Mouse (Mus musculus) CH12.LX (cell line): ENCODE measurements at regions not wholly inside any gene's neighbourhood (a gene's known extent, or its start where the extent isn't known, plus 50 kb on each side); places are given as distances from the start of the nearest gene placed in this dataset.

Experiments
- DNase-seq: peaks from one replicate; pipeline ENCODE4 v3.0.0-alpha.2; 2013; ENCODE audit errors: extremely low read depth
- H3K27ac ChIP-seq: 2 replicates; pipeline ENCODE4 v1.5.1; 2012; ENCODE audit warnings: low read depth, mild to moderate bottlenecking, control low read depth, moderate library complexity; ENCODE audit not compliant: insufficient read depth
- H3K27me3 ChIP-seq: replicated peaks from 2 replicates; pipeline ENCODE3; 2012; ENCODE audit warnings: inconsistent platforms
- H3K36me3 ChIP-seq, 2 experiments: replicated peaks in 1 of 2; 2 replicates each; pipeline versions ENCODE3 to v1.6.1; 2012; ENCODE audit warnings: inconsistent platforms in 1 of 2, low read length in 1 of 2, mild to moderate bottlenecking in 1 of 2, mixed read lengths in 1 of 2, moderate library complexity in 1 of 2; ENCODE audit not compliant: control insufficient read depth in 1 of 2, insufficient read depth in 1 of 2
- H3K4me1 ChIP-seq, 2 experiments: 2 replicates each; pipeline ENCODE4 v1.6.1; 2012; ENCODE audit warnings: inconsistent platforms in 1 of 2, moderate library complexity in 1 of 2; ENCODE audit not compliant: insufficient read depth in 2 of 2, control insufficient read depth in 1 of 2
- H3K4me2 ChIP-seq: 2 replicates; pipeline ENCODE4 v1.6.1; 2012; ENCODE audit warnings: low read depth, mild to moderate bottlenecking, control low read depth; ENCODE audit not compliant: poor library complexity, insufficient read depth, severe bottlenecking
- H3K4me3 ChIP-seq, 3 experiments: fragments of 150-350 bp in 1 of 3; sonication (generic) in 1 of 3; replicated peaks in 1 of 3; 2 replicates each; pipeline versions ENCODE3 to v1.5.1; 2011 to 2012; ENCODE audit warnings: low read depth in 2 of 3, low read length in 2 of 3, mild to moderate bottlenecking in 2 of 3, moderate library complexity in 2 of 3, control low read depth in 1 of 3, improper control_type of control experiment in 1 of 3, inconsistent platforms in 1 of 3, mixed read lengths in 1 of 3; ENCODE audit not compliant: poor library complexity in 1 of 3
- H3K79me2 ChIP-seq: replicated peaks from 2 replicates; pipeline ENCODE4 v1.6.1; 2012; ENCODE audit warnings: mild to moderate bottlenecking, moderate library complexity; ENCODE audit not compliant: control insufficient read depth, poor library complexity, insufficient read depth, severe bottlenecking; ENCODE audit errors: extremely low read depth
- H3K9ac ChIP-seq: 2 replicates; pipeline ENCODE4 v1.6.1; 2012; ENCODE audit warnings: low read depth, mild to moderate bottlenecking, control low read depth, moderate library complexity; ENCODE audit not compliant: insufficient read depth
- H3K9me3 ChIP-seq: replicated peaks from 2 replicates; pipeline ENCODE3; 2012; ENCODE audit warnings: low read length, inconsistent platforms, mixed read lengths
- CHD1 ChIP-seq: IDR thresholded peaks from 2 replicates; pipeline ENCODE4 v1.6.1; 2012; ENCODE audit warnings: low read depth, low read length, improper control_type of control experiment, inconsistent platforms
- CHD2 ChIP-seq: IDR thresholded peaks from 2 replicates; pipeline ENCODE4 v1.6.1; 2011; ENCODE audit warnings: low read length, improper control_type of control experiment
- CTCF ChIP-seq, 2 experiments: IDR thresholded peaks in 1 of 2; conservative IDR thresholded peaks in 1 of 2; 2 replicates each; pipeline ENCODE4 v1.5.1; 2011 to 2012; ENCODE audit warnings: low read depth in 2 of 2, low read length in 2 of 2, improper control_type of control experiment in 1 of 2, inconsistent platforms in 1 of 2, mild to moderate bottlenecking in 1 of 2, moderate library complexity in 1 of 2
- ELF1 ChIP-seq: IDR thresholded peaks from 2 replicates; pipeline ENCODE4 v1.6.1; 2014; ENCODE audit warnings: low read depth, mild to moderate bottlenecking, inconsistent platforms, low read length, improper control_type of control experiment
- EP300 ChIP-seq: IDR thresholded peaks from 2 replicates; pipeline ENCODE4 v1.6.1; 2011; ENCODE audit warnings: low read length, improper control_type of control experiment
- ETS1 ChIP-seq: conservative IDR thresholded peaks from 2 replicates; pipeline ENCODE4 v1.6.1; 2012; ENCODE audit warnings: low read depth, mild to moderate bottlenecking, inconsistent platforms, low read length, improper control_type of control experiment, moderate library complexity
- GABPA ChIP-seq: IDR thresholded peaks from 2 replicates; pipeline ENCODE4 v1.6.1; 2012; ENCODE audit warnings: low read depth, low read length, improper control_type of control experiment, inconsistent platforms; ENCODE audit not compliant: insufficient replicate concordance
- HCFC1 ChIP-seq: IDR thresholded peaks from 2 replicates; pipeline ENCODE4 v1.6.1; 2012; ENCODE audit warnings: low read depth, mild to moderate bottlenecking, inconsistent platforms, low read length, improper control_type of control experiment
- JUN ChIP-seq: IDR thresholded peaks from 2 replicates; pipeline ENCODE4 v1.6.1; 2011; ENCODE audit warnings: low read depth, mild to moderate bottlenecking, low read length, improper control_type of control experiment, moderate library complexity; ENCODE audit not compliant: insufficient read depth
- JUND ChIP-seq: conservative IDR thresholded peaks from 2 replicates; pipeline ENCODE4 v1.6.1; 2011; ENCODE audit warnings: low read depth, low read length, improper control_type of control experiment
- KAT2A ChIP-seq: IDR thresholded peaks from 2 replicates; pipeline ENCODE4 v1.6.1; 2012; ENCODE audit warnings: low read length, improper control_type of control experiment, inconsistent platforms; ENCODE audit not compliant: insufficient replicate concordance
- MAFK ChIP-seq: IDR thresholded peaks from 2 replicates; pipeline ENCODE4 v1.6.1; 2011; ENCODE audit warnings: low read length, improper control_type of control experiment; ENCODE audit not compliant: insufficient replicate concordance
- MAX ChIP-seq: IDR thresholded peaks from 2 replicates; pipeline ENCODE4 v1.6.1; 2011; ENCODE audit warnings: low read length, improper control_type of control experiment
- MAZ ChIP-seq: IDR thresholded peaks from 2 replicates; pipeline ENCODE4 v1.6.1; 2012; ENCODE audit warnings: low read depth, mild to moderate bottlenecking, inconsistent platforms, low read length, improper control_type of control experiment, moderate library complexity
- MEF2A ChIP-seq: IDR thresholded peaks from 2 replicates; pipeline ENCODE4 v1.6.1; 2014; ENCODE audit warnings: low read depth, mild to moderate bottlenecking, inconsistent platforms, low read length, improper control_type of control experiment, borderline replicate concordance
- MXI1 ChIP-seq: IDR thresholded peaks from 2 replicates; pipeline ENCODE4 v1.6.1; 2011; ENCODE audit warnings: mild to moderate bottlenecking, low read depth, low read length, improper control_type of control experiment
- NELFE ChIP-seq: IDR thresholded peaks from 2 replicates; pipeline ENCODE4 v1.6.1; 2011; ENCODE audit warnings: low read depth, low read length, improper control_type of control experiment
- NRF1 ChIP-seq: IDR thresholded peaks from 2 replicates; pipeline ENCODE4 v1.6.1; 2014; ENCODE audit warnings: low read depth, mild to moderate bottlenecking, inconsistent platforms, low read length, improper control_type of control experiment, moderate library complexity
- POLR2A ChIP-seq: IDR thresholded peaks from 2 replicates; pipeline ENCODE4 v1.6.1; 2011; ENCODE audit warnings: low read depth, mild to moderate bottlenecking, improper control_type of control experiment, low read length
- POLR2AphosphoS2 ChIP-seq: IDR thresholded peaks from 2 replicates; pipeline ENCODE4 v1.6.1; 2011; ENCODE audit warnings: low read depth, low read length, improper control_type of control experiment
- RCOR1 ChIP-seq: conservative IDR thresholded peaks from 2 replicates; pipeline ENCODE4 v1.6.1; 2012; ENCODE audit warnings: low read depth, mild to moderate bottlenecking, inconsistent platforms, low read length, improper control_type of control experiment
- TBP ChIP-seq: conservative IDR thresholded peaks from 2 replicates; pipeline ENCODE4 v1.6.1; 2011; ENCODE audit warnings: low read depth, low read length, improper control_type of control experiment
- TCF12 ChIP-seq: IDR thresholded peaks from 2 replicates; pipeline ENCODE4 v1.6.1; 2014; ENCODE audit warnings: low read depth, mild to moderate bottlenecking, inconsistent platforms, low read length, improper control_type of control experiment
- UBTF ChIP-seq: IDR thresholded peaks from 2 replicates; pipeline ENCODE4 v1.6.1; 2012; ENCODE audit warnings: low read depth, mild to moderate bottlenecking, inconsistent platforms, low read length, improper control_type of control experiment, moderate library complexity
- ZKSCAN1 ChIP-seq: IDR thresholded peaks from 2 replicates; pipeline ENCODE4 v1.6.1; 2012; ENCODE audit warnings: low read depth, inconsistent platforms, low read length, improper control_type of control experiment, borderline replicate concordance
- ZMIZ1 ChIP-seq: IDR thresholded peaks from 2 replicates; pipeline ENCODE4 v1.6.1; 2012; ENCODE audit warnings: low read depth, mild to moderate bottlenecking, inconsistent platforms, low read length, improper control_type of control experiment
- ZNF384 ChIP-seq: IDR thresholded peaks from 2 replicates; pipeline ENCODE4 v1.6.1; 2012; ENCODE audit warnings: low read depth, low read length, improper control_type of control experiment, inconsistent platforms
- dilution Hi-C: fragments of 300-500 bp; cut with MboI; formaldehyde crosslinking; loops from 2 replicates; pipeline ENCODE4 v1.14.3; 2020; ENCODE audit warnings: low sequenced_read_pairs; ENCODE audit not compliant: extremely low pct_unique_long_range_greater_than_20kb, extremely low pct_ligation_motif_present
- in situ Hi-C: fragments of 300-500 bp; cut with MboI; formaldehyde crosslinking; loops from 3 replicates; pipeline ENCODE4 v1.14.3; 2019; ENCODE audit warnings: low sequenced_read_pairs, low pct_ligation_motif_present, low pct_unique_long_range_greater_than_20kb, mixed read lengths

- Histone ChIP-seq H3K27ac (no peak overlapping the region), H3K27me3 (peaks cover 74% of the 10 kb centered on the region), H3K4me3 (no peak overlapping the region), H3K9ac (no peak overlapping the region), H3K79me2 (no peaks in the 10 kb centered on the region), H3K36me3 (no peaks in the 10 kb centered on the region), H3K4me1 (peaks cover 6 to 35% of the 10 kb centered on the region in 2 experiments), H3K4me2 (no peak overlapping the region), H3K9me3 (no peaks in the 10 kb centered on the region)
- dilution Hi-C loops (no loop called here), in situ Hi-C loops (no loop called here)
- TF ChIP-seq POLR2AphosphoS2 (no peak), CHD1 (no peak), UBTF (no peak), NELFE (no peak), JUND (no peak), RCOR1 (no peak), GABPA (no peak), JUN (no peak), KAT2A (no peak), ELF1 (no peak), ZNF384 (no peak), MAX (no peak), CHD2 (no peak), MEF2A (no peak), ETS1 (no peak), MAFK (no peak), EP300 (no peak), CTCF (conservative IDR thresholded peaks at IDR 0.05 in 1 of 2, IDR thresholded peaks at IDR 0.05 in 1 of 2; ENCODE audit: low read depth in 2 of 2, low read length in 2 of 2) (no peak), TBP (no peak)
- DNase-seq = no peak
Observed at GRCm38 (mm10) chr16:24139109-24139508, 150.5 kb upstream of the Bcl6 start.

GRCm38 (mm10) chr16:24137266-24138033, 148.8 kb upstream of the Bcl6 start:
- no peak for TF ChIP-seq ZKSCAN1
- TF ChIP-seq TCF12 = no peak
- no peak for TF ChIP-seq MXI1
- no peak for TF ChIP-seq MAZ
- TF ChIP-seq RCOR1 = no peak
- TF ChIP-seq MAFK = no peak
- no peak for TF ChIP-seq TBP
- no peak for TF ChIP-seq JUND
- TF ChIP-seq MEF2A = no peak
- TF ChIP-seq UBTF = no peak
- no peak for TF ChIP-seq POLR2A
- TF ChIP-seq NRF1 = no peak
- no peak for TF ChIP-seq ZMIZ1
- no peak for TF ChIP-seq HCFC1
- Histone ChIP-seq H3K9me3 (no peaks in the 10 kb centered on the region), H3K4me1 (peaks cover 6 to 35% of the 10 kb centered on the region in 2 experiments), H3K4me3 (no peak overlapping the region), H3K27ac (no peak overlapping the region), H3K4me2 (no peak overlapping the region), H3K9ac (no peak overlapping the region), H3K27me3 (peaks cover 73% of the 10 kb centered on the region), H3K79me2 (no peaks in the 10 kb centered on the region), H3K36me3 (no peaks in the 10 kb centered on the region)
- dilution Hi-C loops = no loop called here
- in situ Hi-C loops = no loop called here
- DNase-seq = no peak
